Mouse (Mus musculus) ES-E14 (cell line): ENCODE measurements around the gene Ezh2. TPM values are rescaled to one million over a fixed set of nuclear protein-coding genes. Genes with fewer than 3 reads are reported as not detected.
"Not testable (repeated sequence)": the region's sequence is repeated elsewhere in the genome, so short reads cannot be mapped to it uniquely, and the experiment has no call there.

Experiments
- DNase-seq: peaks from one replicate; pipeline ENCODE4 v3.0.0-alpha.2; 2013; ENCODE audit warnings: low read depth, low spot score
- H3K27ac ChIP-seq: 2 replicates; pipeline ENCODE4 v1.5.1; 2012; ENCODE audit warnings: low read depth, mild to moderate bottlenecking, low read length, moderate library complexity, mixed read lengths; ENCODE audit not compliant: poor library complexity, insufficient read depth, severe bottlenecking
- H3K36me3 ChIP-seq: 2 replicates; pipeline ENCODE4 v1.6.1; 2012; ENCODE audit warnings: mild to moderate bottlenecking, low read length, moderate library complexity, mixed read lengths; ENCODE audit not compliant: control insufficient read depth, poor library complexity, insufficient read depth, severe bottlenecking
- H3K4me1 ChIP-seq, 2 experiments: fragments of 150-350 bp in 1 of 2; sonication (generic) in 1 of 2; 2 replicates each; pipeline ENCODE4 v1.6.1; 2012; ENCODE audit warnings: low read length in 2 of 2, mild to moderate bottlenecking in 1 of 2, mixed read lengths in 1 of 2; ENCODE audit not compliant: control insufficient read depth in 2 of 2, insufficient read depth in 2 of 2, poor library complexity in 1 of 2
- H3K4me3 ChIP-seq, 2 experiments: fragments of 150-350 bp in 1 of 2; sonication (generic) in 1 of 2; 2 replicates each; pipeline ENCODE4 v1.5.1; 2012; ENCODE audit warnings: low read length in 2 of 2, low read depth in 1 of 2, mild to moderate bottlenecking in 1 of 2, mixed read lengths in 1 of 2; ENCODE audit not compliant: insufficient read depth in 1 of 2, poor library complexity in 1 of 2, severe bottlenecking in 1 of 2
- H3K9ac ChIP-seq: 2 replicates; pipeline ENCODE4 v1.6.1; 2012; ENCODE audit warnings: low read depth, mild to moderate bottlenecking, low read length, mixed read lengths; ENCODE audit not compliant: poor library complexity, insufficient read depth, severe bottlenecking
- H3K9me3 ChIP-seq: fragments of 150-350 bp; sonication (generic); 2 replicates; pipeline ENCODE4 v1.6.1; 2012; ENCODE audit warnings: low read depth, mild to moderate bottlenecking, low read length; ENCODE audit not compliant: control insufficient read depth, insufficient read depth
- CHD2 ChIP-seq: IDR thresholded peaks from 2 replicates; pipeline ENCODE4 v1.6.1; 2014; ENCODE audit warnings: mild to moderate bottlenecking, low read depth, low read length, inconsistent platforms
- HCFC1 ChIP-seq: IDR thresholded peaks from 2 replicates; pipeline ENCODE4 v1.6.1; 2012; ENCODE audit warnings: low read length, inconsistent platforms, borderline replicate concordance; ENCODE audit not compliant: insufficient read depth
- MAFK ChIP-seq: IDR thresholded peaks from 2 replicates; pipeline ENCODE4 v1.6.1; 2014; ENCODE audit warnings: mild to moderate bottlenecking, low read depth, low read length, inconsistent platforms; ENCODE audit not compliant: insufficient read depth
- ZC3H11A ChIP-seq: IDR thresholded peaks from 2 replicates; pipeline ENCODE4 v1.6.1; 2012; ENCODE audit warnings: low read depth, mild to moderate bottlenecking, inconsistent platforms, low read length, borderline replicate concordance
- ZNF384 ChIP-seq: IDR thresholded peaks from 2 replicates; pipeline ENCODE4 v1.6.1; 2012; ENCODE audit warnings: low read depth, low read length, inconsistent platforms
- in situ Hi-C, 2 experiments: fragments of 600-800 bp; cut with MboI; formaldehyde crosslinking; loops; one replicate each; pipeline ENCODE4 v1.15.1; 2025; ENCODE audit warnings: low sequenced_read_pairs in 2 of 2, inconsistent platforms in 1 of 2; ENCODE audit not compliant: unreplicated experiment in 2 of 2
- total RNA-seq: library from RNA; depleted of rRNA; stranded (reverse); fragments of 300-350 nt; gene quantifications from 2 replicates; pipeline ENCODE4 v1.2.3, GENCODE M21; 2012

Ezh2 gene
- total RNA-seq, 1 experiment: 68.9 TPM

DNA sequence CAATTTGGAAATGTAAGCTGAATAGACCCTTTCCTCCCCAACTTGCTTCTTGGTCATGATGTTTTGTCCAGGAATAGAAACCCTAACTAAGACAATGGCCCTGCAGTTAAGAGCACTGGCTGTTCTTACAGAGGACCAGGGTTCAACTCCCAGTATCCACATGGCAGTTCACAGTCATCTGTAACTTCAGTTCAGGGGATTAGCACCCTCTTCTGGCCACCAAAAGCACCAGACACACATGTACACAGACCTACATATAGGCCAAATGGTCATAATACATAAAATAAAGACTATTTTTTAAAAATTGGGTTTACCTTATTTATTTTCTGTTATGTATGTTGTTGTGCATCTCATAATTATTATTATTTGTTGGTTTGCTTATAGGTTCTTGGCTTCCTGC lies 38.3 kb upstream of the Ezh2 start:
- H3K9me3 ChIP-seq: no peaks in the 10 kb centered on the region
- in situ Hi-C loops: no loop called here
- no peak overlapping the region for H3K27ac ChIP-seq
- no peaks in the 10 kb centered on the region for H3K36me3 ChIP-seq
- no peak for TF ChIP-seq ZNF384
- TF ChIP-seq CHD2: no peak
- no peak for TF ChIP-seq MAFK
- TF ChIP-seq ZC3H11A: peak; percentile 32; the same call in 1 of the 2 replicates
- no peak for TF ChIP-seq HCFC1
- H3K4me3 ChIP-seq: no peak overlapping the region
- no peaks in the 10 kb centered on the region for H3K4me1 ChIP-seq
- H3K9ac ChIP-seq: no peak overlapping the region
- peak; percentile 42 for DNase-seq

DNA sequence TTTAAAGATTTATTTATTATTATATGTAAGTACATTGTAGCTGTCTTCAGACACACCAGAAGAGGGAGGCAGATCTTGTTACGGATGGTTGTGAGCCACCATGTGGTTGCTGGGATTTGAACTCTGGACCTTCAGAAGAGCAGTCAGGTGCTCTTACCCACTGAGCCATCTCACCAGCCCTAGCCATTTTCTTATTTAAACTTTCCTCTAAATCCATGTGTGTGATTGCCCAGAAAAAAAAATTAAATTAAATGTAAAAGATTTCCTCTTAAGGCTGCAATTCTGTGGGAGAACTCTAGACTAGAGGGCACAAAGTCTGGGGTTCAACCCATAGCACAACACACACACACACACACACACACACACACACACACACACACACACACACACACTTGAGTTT lies 34.9 kb upstream of the Ezh2 start:
- H3K4me3 ChIP-seq, H3K9ac ChIP-seq, H3K4me1 ChIP-seq, in situ Hi-C loops, H3K36me3 ChIP-seq, H3K9me3 ChIP-seq, DNase-seq, H3K27ac ChIP-seq: not testable (repeated sequence)

DNA sequence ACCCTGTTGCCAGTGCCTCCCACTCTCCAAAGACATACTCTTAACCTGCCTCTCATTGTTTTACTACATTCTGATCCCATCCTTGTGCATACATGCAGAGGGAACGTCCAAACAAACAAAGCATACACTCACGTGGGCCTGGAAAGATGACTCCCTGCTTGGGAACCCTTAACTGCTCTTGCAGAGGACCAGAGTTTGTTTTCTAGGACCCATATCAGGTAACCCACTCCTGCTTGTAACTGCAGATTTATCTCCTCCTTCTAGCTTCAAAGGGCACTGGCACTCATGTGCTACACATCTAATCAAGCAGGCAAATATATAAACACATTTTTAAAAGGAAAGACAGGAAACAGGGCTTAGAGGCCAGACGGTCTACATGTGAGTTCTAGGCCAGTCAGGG lies 32.8 kb upstream of the Ezh2 start:
- in situ Hi-C loops: no loop called here

GRCm38 (mm10) chr6:47626976-47627375 lies 31.8 kb upstream of the Ezh2 start:
- in situ Hi-C loops, H3K4me1 ChIP-seq, H3K36me3 ChIP-seq, H3K4me3 ChIP-seq, H3K9me3 ChIP-seq, H3K9ac ChIP-seq, DNase-seq, H3K27ac ChIP-seq: not testable (repeated sequence)

More for the DNA sequence above, 32.8 kb upstream of the Ezh2 start:
- Histone ChIP-seq H3K4me1 (no peaks in the 10 kb centered on the region), H3K27ac (no peak overlapping the region), H3K36me3 (no peaks in the 10 kb centered on the region), H3K4me3 (no peak overlapping the region), H3K9ac (no peak overlapping the region), H3K9me3 (no peaks in the 10 kb centered on the region)
- no peak for DNase-seq
- TF ChIP-seq ZC3H11A (no peak), ZNF384 (no peak), MAFK (no peak), HCFC1 (no peak), CHD2 (no peak)

GRCm38 (mm10) chr6:47621039-47621438 lies 25.9 kb upstream of the Ezh2 start:
- Histone ChIP-seq H3K36me3 (no peaks in the 10 kb centered on the region), H3K4me1 (no peaks in the 10 kb centered on the region), H3K9me3 (no peaks in the 10 kb centered on the region), H3K9ac (no peak overlapping the region), H3K27ac (no peak overlapping the region), H3K4me3 (no peak overlapping the region)
- in situ Hi-C loops: no loop called here
- no peak for DNase-seq
- TF ChIP-seq ZC3H11A (no peak), CHD2 (no peak), ZNF384 (no peak), MAFK (no peak), HCFC1 (no peak)

DNA sequence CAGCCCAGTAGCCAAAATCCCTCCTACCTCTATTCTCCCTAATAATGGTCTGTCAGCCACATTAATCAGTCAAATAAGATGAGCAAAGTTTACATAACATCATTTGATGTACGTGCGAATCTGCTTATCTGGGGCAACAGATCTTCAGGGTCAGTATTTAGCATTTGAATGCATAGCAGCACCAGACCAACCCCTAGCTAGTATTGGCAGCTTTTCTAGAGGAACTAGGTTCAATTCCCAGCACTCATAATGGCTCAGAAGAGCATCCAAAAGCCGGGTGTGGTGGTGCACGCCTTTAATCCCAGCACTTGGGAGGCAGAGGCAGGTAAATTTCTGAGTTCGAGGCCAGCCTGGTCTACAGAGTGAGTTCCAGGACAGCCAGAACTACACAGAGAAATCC lies 13.2 kb upstream of the Ezh2 start:
- in situ Hi-C loops, H3K4me3 ChIP-seq, H3K9ac ChIP-seq, H3K4me1 ChIP-seq, DNase-seq, H3K27ac ChIP-seq, H3K36me3 ChIP-seq, H3K9me3 ChIP-seq: not testable (repeated sequence)
